Mouse (Mus musculus): ENCODE results near the gene Peli2. TPM values are rescaled to one million over a fixed set of nuclear protein-coding genes. Genes with fewer than 3 reads are reported as not detected.
A peak's percentile ranks its signal among the peaks of the same experiment; 100 is the strongest.

The Peli2 gene
- total RNA-seq, 2 experiments from 2014 or later: 19.9 to 23.7 TPM

DNA sequence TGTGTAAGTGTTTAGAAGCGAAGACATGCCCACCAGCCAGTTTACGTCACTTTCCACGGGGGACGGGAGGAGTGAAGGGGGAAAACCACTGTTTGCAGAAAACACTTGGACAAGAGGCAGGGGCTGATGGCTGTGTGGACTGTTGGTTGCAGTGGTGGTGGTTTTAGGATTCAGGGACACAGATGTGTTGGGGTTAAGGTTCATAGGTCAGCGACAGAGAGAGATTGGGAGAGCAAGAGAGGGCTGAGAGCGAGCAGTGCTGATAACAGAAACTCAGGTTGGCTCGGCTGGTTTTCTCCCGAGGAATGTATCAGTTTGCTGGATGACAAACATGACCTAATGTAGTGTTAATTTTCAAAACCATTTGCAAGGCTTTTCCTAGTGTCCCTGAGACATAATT, 80.8 kb downstream of the Peli2 start:
- intact Hi-C loops (cut with DNase I): no loop called here
- no peak for DNase-seq (ENCODE audit: extremely low spot score in 1 of 2, low spot score in 2 of 2)

DNA sequence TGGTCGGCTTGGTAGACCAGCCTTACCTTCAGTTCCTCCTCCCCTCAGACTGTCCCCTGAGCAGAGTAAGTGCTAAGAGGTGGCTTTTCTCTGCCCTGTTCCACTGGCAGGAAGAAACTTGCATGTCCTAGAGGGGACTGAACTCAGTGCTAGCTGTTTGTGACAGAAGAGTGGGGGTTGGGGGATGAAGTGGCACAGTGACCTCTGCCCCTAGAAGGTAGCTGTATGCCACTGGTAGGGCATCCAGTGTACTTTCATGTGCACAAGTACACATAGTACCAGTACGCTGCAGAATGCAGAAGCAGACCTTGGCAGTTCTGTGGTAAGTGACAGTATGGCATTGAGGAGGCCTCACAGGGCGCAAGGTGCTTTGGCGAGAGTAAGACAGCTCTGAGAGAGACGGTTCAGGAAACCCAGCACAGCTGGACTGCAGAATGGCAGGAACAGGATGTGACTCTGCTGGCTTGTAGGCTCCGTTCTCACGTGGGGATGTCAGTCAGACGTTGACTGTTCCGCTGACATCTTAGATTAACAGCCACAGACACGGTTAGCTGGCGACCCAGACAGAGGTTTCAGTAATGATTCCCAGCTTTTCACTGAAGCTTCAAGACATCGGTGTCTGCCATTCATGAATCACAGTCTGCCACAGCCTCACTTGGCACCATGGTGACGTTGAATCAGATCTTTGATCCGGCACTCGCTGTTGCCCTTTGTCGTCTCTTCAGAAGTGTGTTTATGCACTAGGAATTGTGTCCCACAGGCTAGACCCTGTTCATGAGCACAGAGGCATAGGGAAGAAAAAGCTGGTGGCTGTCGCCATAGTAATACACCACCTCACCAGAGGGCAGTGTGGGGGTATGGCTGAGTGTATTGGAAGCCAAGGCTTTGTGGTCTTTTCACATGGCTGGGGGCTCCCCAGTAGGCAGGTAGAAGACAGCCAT, 81.7 kb downstream of the Peli2 start:
- no peak for DNase-seq (ENCODE audit: extremely low spot score in 1 of 2, low spot score in 2 of 2)
- intact Hi-C loops (cut with DNase I): no loop called here

DNA sequence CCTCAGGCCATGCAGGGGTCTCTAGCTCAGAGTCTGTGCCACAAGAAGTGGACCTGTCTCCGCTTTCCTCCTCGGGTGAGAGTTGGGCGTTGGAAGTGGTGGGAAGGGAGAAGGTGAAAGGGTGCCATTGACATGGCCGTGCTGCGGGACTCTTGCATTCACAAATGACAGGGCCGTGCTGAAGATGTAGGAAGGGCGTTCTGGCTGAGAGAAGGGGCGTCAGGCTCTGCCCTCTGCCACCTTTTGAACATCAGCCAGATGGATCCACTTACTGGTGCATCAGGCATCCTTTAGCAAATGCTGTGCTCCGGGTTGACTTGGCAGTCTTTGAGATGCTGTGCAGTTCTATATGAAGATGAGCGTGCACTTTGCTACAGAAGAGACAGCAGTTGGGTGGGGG, 84.4 kb downstream of the Peli2 start:
- no peak for DNase-seq (ENCODE audit: extremely low spot score in 1 of 2, low spot score in 2 of 2)

DNA sequence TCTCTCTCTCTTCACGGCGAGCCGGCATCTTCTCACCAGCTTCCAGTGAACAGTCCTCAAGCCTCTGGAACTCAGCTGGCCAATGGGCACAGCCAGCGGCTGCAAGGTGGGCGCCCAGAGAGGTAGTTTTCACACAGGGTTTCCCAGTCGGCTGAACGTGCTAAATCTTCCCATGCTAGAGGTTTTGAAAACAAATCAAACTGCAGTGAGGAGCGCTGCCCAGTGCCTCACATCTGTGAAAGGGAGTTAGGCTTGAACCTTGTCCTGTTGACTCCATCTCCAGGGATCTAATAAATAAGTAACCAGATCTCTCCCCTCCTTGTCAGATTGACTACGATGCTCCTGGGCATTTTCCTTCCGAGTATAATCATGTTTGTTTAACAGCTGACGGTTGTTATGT, 85.0 kb downstream of the Peli2 start:
- DNase-seq (ENCODE audit: extremely low spot score in 1 of 2, low spot score in 2 of 2): no peak
- intact Hi-C loops (cut with DNase I): no loop called here

More for the DNA sequence above, 84.4 kb downstream of the Peli2 start:
- intact Hi-C loops (cut with DNase I): no loop called here

DNA sequence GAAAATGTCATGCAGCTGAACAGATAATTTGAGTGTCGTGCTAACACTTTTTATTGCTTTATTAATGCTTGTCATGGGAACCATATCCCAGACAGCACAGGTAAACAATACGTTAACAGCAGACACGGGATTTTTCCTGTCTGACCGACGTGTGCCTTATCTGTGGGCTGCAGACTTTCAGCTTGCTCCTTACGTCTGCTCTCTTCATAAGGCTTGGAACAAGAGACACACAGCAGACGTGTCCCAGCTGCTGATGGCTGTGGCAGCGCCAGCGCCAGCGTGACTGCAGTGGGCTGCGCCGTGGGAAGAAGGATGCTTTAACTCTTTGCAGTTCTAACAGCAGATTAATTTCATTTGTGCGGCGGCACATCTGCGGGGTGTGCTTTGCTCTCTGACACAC, 86.5 kb downstream of the Peli2 start:
- intact Hi-C loops (cut with DNase I): no loop called here
- DNase-seq (ENCODE audit: extremely low spot score in 1 of 2, low spot score in 2 of 2): peak; percentile 37 to 57

DNA sequence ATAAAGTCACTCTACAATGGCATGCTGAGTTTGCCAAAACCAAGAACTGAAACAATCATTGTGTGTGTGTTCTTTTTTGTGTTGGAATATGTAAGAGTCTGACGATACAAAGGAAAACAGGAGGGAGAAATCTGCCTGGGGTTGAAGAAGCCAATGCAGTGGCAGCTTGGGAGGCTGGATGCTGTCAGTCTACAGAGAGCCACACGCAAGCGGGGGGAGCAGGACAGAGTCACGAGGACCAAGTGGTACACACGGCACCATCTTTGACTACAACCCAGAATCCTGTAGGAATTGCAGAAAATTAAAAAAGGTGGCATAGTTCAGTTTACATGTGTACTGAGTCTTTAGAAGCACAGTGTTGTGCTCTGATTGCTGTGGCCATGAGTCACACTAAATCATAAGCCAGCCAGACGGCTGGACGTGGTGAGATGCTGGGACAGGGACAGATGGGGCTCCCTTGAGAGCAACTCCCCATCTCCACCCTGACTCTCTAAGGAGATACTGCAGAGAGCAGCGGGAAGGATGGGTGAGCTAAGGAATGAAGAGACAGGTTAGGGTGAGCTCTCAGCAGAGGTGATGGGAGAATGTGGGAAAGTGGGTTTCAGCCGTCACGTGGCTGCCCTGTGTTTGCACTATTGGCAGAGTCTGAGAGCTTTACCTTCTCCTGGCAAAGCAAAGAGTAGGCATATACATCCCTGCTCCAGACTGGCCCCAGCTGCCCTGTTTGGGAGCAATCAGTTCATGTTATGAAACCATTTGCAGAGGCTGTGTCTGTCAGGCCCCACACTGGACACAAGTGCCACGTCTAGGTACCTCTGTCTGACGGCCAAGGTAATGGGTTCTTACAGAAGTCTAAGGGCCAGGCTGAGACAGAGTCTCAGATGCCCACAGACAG, 87.4 kb downstream of the Peli2 start:
- intact Hi-C loops (cut with DNase I): no loop called here
- no peak for DNase-seq (ENCODE audit: extremely low spot score in 1 of 2, low spot score in 2 of 2)

DNA sequence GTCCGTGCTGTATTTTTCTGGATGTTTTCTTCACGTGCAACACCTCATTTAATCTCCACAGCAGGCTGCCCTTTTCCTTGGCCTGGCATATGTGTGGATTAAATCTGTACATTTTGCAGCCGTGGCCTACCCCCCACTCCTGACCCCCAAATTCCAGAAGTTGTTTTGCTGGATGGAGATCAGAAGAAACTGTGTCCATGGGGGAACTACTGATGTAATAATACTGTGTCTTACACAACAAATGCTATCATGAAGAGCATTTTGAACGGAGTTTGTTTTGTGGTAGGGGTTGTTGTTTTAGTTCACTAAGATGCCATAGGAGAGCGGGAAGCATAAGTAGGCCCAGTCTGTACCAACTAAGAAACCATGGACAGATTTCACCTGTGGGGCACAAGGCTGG, 88.8 kb downstream of the Peli2 start:
- no peak for DNase-seq (ENCODE audit: extremely low spot score in 1 of 2, low spot score in 2 of 2)
- intact Hi-C loops (cut with DNase I): no loop called here

DNA sequence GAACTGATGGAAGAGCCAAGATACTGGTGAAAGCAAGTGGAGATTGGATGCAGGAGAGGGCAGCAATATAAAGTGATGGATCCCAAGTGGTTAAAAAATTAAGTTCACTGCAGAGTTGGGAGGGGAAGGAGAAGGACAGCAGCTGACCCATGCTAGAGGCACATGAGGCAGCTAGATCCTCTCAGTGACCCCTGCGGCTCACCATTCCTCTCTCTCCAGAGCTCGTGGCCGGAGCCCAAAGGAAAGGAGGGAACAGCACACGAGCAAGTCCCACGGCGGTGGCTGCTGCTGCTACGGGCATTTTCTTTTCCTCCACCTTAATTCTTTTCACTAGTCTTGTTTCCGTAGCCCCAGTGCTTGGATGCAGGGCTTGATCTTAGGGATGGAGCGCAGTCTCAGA, 89.5 kb downstream of the Peli2 start:
- intact Hi-C loops (cut with DNase I): no loop called here
- no peak for DNase-seq (ENCODE audit: extremely low spot score in 1 of 2, low spot score in 2 of 2)

DNA sequence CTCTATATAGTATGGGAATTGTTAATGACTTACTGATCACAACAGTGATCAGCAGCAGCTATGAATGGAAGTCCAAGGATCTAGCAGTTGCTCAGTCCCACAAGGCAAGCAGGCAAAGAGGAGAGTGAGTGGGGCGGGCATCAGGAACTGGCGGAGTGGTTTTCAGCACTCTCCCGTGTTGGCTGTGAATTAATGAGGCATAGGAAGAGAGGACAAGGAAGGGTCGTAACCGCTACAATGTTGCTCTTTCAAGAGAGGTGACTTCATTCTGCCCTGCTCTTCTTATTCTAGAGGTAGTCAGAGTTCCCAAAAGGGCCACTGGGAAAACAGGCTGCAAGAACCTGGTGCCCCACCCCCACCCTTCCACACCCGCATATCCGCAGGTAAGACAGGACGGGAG, 90.9 kb downstream of the Peli2 start:
- no peak for DNase-seq (ENCODE audit: extremely low spot score in 1 of 2, low spot score in 2 of 2)
- intact Hi-C loops (cut with DNase I): no loop called here

DNA sequence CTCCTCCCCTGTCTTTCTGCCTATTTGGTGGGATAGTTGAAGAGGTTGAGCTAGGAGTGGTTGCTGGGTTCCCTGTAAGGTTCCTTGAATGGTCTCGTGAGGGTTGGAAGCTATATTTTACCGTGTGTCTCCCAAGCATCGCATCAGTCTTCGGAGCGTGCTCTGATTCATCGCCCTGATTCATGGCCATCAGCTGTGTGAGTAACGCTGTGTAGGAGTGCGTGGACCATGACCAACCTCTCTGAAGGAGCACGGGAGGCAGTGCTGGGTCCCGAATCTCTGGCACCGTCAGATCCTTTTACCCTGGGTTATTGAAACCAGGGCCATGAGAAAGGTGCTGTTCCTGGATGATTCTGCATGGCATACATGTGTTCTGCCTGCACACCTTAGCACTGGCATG, 92.2 kb downstream of the Peli2 start:
- intact Hi-C loops (cut with DNase I): no loop called here
- no peak for DNase-seq (ENCODE audit: extremely low spot score in 1 of 2, low spot score in 2 of 2)

DNA sequence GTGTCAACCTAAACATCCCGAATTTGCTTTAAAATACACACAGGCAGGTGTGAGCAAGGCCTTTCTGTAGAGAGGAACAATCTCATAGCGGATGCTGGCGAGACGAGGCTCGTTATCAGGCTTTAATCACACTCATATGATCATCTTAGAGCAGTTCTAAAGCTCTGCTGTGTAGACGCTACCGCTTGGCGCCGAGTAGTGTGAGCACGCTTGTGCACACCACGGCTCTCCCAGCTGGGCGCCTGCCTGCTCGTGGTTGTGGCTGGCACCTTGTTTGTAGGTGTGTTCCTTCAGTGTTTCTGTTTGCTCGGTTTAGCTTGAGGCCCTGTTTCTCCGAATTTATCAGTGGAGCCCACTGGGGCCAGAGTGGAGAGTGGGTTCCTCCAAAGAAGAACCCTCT, 93.0 kb downstream of the Peli2 start:
- DNase-seq (ENCODE audit: extremely low spot score in 1 of 2, low spot score in 2 of 2): no peak
- intact Hi-C loops (cut with DNase I): no loop called here

DNA sequence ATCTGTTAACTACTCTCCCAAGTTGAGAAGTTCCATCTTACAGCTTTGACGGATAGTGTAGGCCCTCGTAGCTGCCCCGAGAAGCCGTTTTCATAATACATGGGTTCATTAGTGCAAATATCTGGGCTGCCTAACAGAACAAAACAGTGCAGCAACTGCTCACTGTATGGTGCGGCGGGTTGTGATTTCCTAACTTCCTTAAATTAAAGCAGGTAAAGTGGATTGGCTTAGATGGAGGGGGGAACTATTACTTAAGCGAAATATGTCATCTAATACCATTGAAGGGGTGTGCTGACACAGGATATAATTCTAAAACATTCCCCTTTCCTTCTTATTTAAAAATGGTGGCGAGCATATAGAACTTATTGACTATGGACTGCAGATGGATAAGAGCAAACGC, 101.4 kb downstream of the Peli2 start:
- intact Hi-C loops (cut with DNase I): loop anchor here (10.0 kb wide), 1 partner anchor 123 kb away; no protein-coding TSS in a partner anchor
- no peak for DNase-seq (ENCODE audit: extremely low spot score in 1 of 2, low spot score in 2 of 2)

DNA sequence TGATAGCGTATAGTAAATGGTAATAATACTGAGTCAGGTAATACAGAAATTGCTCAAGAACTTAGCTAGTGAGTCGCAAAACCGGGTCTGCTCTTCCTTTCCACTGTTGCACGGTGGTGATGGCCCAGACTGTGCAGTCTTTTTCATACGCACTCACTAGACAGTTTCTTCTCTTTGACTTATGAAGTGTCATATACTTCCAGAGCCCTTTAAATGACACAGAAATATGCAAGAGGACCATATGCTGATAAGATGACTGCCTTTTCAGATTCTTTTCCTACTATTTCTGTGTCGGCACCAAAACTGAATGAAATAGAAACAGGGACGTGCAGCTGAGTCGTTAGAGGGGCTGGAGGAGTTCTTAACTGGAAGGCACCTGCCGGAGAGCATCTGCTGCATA, 102.1 kb downstream of the Peli2 start:
- DNase-seq (ENCODE audit: extremely low spot score in 1 of 2, low spot score in 2 of 2): no peak
- intact Hi-C loops (cut with DNase I): loop anchor here (10.0 kb wide), 1 partner anchor 122 kb away; no protein-coding TSS in a partner anchor

DNA sequence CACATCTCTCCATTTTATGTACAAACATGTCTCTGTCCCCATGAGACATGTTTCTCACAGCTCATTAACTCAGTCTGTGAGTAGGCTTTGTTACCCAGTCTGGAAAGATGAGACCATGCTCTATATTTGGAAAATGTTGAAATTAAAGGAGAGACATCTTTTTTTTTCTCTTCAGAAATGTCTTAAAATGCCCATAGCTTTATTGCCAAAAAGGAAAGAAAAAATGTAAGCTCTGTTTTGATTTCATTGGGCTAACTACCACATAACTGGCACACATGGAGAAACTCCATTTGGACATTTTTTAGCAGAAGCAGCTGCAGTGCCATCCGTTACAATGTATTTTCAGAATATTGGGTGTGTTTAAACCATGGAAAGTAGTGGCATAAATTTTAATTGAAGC, 103.6 kb downstream of the Peli2 start:
- DNase-seq (ENCODE audit: extremely low spot score in 1 of 2, low spot score in 2 of 2): peak in 1 of 2 experiments; percentile 64
- intact Hi-C loops (cut with DNase I): loop anchor here (10.0 kb wide), 1 partner anchor 121 kb away; no protein-coding TSS in a partner anchor

DNA sequence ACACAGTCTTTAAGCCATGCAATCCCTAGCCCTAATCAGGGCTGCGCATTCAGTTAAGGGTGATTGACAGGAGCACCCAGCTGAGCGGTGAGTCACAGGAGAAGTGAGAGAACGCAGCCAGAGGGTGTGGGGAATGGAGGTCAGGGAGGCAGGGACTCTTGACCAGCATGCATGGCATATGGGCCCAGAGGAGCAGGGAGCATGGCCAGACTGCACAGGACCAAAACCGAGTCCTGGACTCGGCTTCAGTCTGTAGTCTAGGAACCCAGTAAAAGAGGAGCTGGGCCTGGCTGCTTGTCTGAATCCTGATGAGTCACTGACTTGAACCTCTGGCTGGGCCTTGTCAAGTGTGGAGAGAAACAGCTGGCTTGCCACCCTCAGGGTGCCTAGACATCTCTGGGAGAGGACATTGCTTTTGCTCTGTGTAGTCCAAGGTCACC, 104.3 kb downstream of the Peli2 start:
- DNase-seq (ENCODE audit: extremely low spot score in 1 of 2, low spot score in 2 of 2): no peak
- intact Hi-C loops (cut with DNase I): loop anchor here (10.0 kb wide), 1 partner anchor 120 kb away; no protein-coding TSS in a partner anchor

DNA sequence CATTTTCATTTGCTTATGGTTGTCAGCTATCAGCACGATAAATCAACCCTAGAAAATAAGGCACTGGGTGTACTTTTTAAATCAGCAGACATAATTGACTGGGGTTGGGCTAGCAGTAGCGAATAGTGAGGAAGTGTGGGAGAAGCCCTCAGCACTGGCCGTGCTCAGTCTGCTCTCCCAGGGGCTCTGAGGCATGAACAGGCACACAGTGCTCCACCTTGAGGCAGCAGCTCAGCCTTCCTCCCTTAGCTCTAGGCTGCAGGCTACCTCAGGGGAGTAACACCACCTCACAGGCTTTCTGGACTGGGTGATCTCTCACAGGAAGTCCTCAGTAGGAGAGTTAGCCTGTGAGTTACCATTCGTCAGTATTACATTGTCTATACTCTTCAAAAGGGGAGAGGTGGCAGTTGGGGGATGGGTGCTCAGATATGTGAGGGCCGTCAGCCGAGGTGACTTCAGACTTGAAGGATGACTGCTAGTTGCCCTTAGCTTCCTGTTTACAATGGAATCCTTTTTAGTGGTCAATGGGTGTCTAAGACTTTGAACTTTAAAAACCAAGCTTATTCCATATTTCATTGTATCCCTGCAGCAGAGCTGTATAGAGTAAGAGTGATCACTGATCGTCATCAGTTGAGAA, 105.3 kb downstream of the Peli2 start:
- intact Hi-C loops (cut with DNase I): loop anchor here (10.0 kb wide), 1 partner anchor 119 kb away; no protein-coding TSS in a partner anchor
- no peak for DNase-seq (ENCODE audit: extremely low spot score in 1 of 2, low spot score in 2 of 2)

DNA sequence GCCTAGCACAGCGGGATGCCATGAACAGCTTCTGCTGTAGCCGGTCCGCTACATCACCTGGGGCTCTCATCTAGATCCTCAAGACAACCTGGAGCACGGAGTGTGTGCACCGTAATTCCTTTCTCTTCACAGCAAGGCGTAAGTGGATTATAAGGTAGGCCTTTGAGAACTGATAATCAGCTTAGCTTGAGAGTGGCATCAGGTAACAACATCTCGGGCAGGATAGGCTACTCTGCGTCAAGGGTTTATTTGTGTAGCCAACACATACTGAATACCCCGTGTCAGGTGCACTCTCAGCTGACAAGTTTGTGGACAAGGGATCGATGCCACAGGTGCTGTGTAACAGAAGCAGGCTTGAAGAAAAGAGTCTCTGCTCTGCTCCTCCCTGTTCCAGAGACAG, 106.1 kb downstream of the Peli2 start:
- intact Hi-C loops (cut with DNase I): loop anchor here (10.0 kb wide), 1 partner anchor 118 kb away; no protein-coding TSS in a partner anchor

DNA sequence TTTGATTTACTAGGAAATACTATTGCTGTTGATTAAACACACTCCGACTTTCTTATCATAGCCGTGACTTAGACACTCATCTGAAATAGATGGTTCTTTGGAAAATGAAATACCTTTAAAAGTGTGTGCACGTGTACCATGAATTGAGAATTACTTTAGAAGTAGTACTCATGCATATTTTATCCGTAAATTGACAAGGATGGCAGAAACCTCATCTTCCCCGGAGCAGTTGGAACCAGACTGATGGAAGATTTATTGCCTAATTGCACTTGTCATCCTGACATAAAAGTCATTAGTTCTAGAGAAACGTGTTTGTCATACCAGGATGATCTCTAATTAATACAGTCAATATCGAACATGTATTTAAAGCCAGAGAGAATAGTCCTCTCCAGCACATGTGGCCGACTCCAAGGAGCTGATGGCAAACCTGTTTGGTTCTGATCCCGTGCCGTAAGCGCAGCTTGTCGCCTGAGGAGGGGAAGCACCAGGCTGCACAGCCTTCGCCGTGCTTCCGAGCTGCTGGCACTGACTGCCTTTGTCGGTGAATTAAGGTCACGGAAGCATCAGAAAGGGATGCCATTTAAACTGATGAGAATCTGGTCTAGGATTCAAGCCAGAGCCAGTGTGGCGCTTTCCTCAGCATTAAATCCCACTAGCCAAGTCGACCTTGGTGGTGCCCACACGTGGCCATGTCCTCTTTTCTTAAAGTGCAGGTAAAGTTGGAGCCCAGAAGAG, 114.3 kb downstream of the Peli2 start:
- intact Hi-C loops (cut with DNase I): no loop called here
- no peak for DNase-seq (ENCODE audit: extremely low spot score in 1 of 2, low spot score in 2 of 2)

More for the DNA sequence above, 106.1 kb downstream of the Peli2 start:
- no peak for DNase-seq (ENCODE audit: extremely low spot score in 1 of 2, low spot score in 2 of 2)
